Mouse (Mus musculus) MEL (cell line): Measurements from ENCODE around the gene Egflam.

Experiments
- CTCF ChIP-seq, 3 experiments: IDR thresholded peaks in 2 of 3; conservative IDR thresholded peaks in 1 of 3; 2 replicates each; pipeline ENCODE4 v1.5.1; 2011 to 2012; ENCODE audit warnings: low read length in 3 of 3, low read depth in 2 of 3, mild to moderate bottlenecking in 2 of 3, improper control_type of control experiment in 1 of 3, inconsistent platforms in 1 of 3, mixed read lengths in 1 of 3, moderate library complexity in 1 of 3; ENCODE audit not compliant: control insufficient read depth in 1 of 3, insufficient read depth in 1 of 3, poor library complexity in 1 of 3, severe bottlenecking in 1 of 3
- E2F4 ChIP-seq: IDR thresholded peaks from 2 replicates; pipeline ENCODE4 v1.6.1; 2011; ENCODE audit warnings: low read depth, low read length, improper control_type of control experiment, borderline replicate concordance
- MAX ChIP-seq: IDR thresholded peaks from 2 replicates; pipeline ENCODE4 v1.6.1; 2011; ENCODE audit warnings: low read length, improper control_type of control experiment
- POLR2AphosphoS2 ChIP-seq: IDR thresholded peaks from 2 replicates; pipeline ENCODE4 v1.6.1; 2011; ENCODE audit warnings: low read length, improper control_type of control experiment
- RCOR1 ChIP-seq: IDR thresholded peaks from 2 replicates; pipeline ENCODE4 v1.6.1; 2012; ENCODE audit warnings: low read depth, mild to moderate bottlenecking, inconsistent platforms, low read length, improper control_type of control experiment

DNA sequence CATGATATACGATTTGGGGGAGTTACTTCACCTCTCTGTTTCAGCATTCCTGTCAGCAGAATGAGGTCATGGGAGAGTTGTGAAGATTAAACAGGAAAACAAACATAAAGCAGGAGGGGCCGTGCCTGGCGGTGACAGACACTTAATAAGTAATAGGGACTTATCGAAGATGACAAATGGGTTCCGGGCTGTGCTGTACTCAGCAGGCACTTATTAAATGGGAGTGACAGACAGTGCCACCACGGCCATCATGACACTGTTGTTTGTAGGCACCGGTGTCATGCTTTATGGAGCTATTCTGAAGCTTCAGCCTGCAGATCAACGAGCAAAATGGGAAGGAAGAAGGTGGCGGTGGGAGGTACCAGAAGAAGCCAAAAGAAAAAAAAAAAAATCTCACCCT, 82.7 kb downstream of the Egflam start:
- TF ChIP-seq POLR2AphosphoS2 (no peak), E2F4 (no peak), MAX (no peak), RCOR1 (no peak), CTCF (IDR thresholded peaks at IDR 0.05 in 2 of 3, conservative IDR thresholded peaks at IDR 0.05 in 1 of 3; ENCODE audit: control insufficient read depth in 1 of 3, insufficient read depth in 1 of 3, low read depth in 2 of 3, low read length in 3 of 3, poor library complexity in 1 of 3, severe bottlenecking in 1 of 3) (no peak)
